Mouse (Mus musculus) monocyte, adult 2 months (primary cell): ENCODE measurements at regions not wholly inside any gene's neighbourhood (a gene's known extent, or its start where the extent isn't known, plus 50 kb on each side); places are given as distances from the start of the nearest gene placed in this dataset.

Experiments used
- DNase-seq, 2 experiments: peaks; one replicate each; pipeline ENCODE4 v3.0.0; 2022; ENCODE audit warnings: low spot score in 2 of 2, low read depth in 1 of 2

DNA sequence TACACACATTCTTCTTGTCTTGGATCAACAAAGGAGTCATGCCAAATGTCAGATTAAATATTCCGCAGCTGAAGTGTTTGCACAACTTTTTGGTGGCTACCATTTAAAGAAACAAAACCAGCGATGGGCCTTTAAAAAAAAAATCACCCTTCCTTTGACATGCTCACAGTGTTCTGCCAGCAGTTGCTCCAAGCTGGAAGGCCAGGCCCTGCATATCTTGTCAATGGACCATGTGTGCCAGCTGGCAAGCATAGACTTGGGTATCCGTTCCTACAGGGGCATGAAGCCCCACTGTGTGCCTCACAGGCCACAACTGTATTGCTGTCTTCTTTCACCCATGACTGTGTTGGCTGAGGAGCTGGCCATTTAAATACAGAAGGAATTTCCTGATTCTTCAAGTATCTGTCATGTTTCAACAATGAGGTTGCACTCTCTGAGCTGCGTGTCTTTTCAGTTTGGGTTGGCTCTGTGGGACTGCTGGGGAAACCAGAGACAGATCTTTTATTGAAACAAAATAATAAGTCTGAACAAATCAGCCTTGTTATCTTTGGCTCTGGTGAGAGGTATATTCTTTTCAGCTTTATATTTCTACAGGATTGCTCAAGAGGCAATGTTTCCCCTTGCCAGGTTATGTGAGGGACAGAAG, 460.9 kb upstream of the Cd180 start:
- no peak for DNase-seq

- DNase-seq, result no peak
These were observed 442.5 kb upstream of the Cd180 start for GRCm38 (mm10) chr13:102250884-102251283.

DNA sequence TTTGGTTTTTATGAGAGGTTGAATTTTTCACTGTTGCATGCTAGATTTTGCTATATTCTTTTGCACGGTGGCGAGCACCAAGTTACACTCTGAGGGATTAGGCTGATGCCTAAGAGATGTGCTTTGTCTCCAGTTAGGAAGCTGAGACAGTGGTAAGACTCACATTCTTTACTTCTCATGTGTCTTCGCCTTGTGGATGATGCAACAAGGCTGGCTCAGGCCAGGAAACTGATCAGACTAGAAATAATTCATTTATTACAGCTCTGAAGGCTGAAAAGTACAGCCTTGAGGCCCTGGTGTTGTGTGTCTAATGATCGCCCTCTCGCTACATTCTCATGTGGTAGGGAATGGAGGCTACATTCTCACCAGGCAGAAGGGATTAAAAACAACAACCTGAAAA, 441.6 kb upstream of the Cd180 start:
- no peak for DNase-seq

DNA sequence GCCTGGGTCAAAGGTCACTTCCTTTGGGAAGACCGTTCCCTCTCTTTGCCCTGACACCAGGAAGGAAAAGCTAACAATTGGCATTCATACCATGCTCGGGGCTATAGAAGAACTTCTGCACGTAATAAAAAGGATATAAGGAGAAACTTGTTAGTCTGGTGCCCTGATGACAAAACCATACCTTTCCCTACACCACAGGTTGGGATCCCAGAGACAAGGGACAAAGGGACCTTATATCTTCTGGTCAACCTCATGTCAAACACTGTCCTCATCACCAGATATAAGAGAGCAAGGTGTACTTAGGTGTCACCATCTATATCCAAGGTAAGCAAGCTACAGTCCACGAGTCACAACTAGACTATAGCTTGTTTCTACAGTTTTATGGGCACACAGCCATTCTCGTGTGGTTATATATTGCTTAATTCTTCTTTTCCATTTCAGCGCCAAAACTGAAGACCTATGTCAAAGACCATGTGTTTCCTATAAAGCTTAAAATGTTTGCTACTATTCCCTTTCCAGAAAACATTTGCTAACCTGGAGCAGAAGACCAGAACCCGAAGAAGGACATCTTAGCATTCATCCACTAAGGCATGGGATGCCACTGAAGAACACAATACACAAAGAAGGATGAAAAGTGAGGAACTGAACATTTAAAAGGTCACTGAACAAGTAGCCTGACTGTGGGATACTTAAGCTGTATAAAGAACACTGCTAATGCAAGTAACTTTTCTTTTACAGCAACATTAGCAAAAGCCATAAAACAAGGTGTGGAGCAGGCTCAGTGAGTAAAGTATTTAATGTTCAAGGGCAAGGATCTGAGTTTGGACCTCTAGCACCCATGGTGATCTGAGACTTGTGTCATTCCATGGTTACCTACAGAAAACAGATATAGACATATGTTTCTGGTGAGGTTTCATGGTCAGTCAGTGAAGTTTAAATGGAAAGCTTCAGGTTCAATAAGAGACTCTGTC, 437.7 kb upstream of the Cd180 start:
- no peak for DNase-seq

DNA sequence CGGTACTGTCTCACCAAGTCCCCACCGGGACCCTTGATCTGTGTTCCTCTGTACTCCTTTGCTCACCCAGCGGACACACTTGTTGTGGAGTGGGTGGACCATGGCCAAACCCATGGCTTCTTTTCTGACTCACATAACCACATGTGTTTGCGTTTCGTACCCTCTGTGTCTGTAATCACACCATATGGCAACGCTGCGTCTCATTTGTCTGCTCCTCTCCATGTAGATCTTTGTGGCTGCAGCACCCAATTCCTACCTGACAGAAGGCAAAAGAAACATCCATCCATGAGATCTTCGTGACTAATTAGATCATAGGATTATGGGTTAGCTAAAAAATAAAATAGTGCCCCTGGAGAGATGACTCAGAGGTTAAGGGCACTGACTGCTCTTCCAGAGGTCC, 435.2 kb upstream of the Cd180 start:
- DNase-seq, result no peak

GRCm38 (mm10) chr13:102273818-102274217, 419.5 kb upstream of the Cd180 start:
- no peak for DNase-seq

- DNase-seq, result no peak
These were observed 418.1 kb upstream of the Cd180 start for GRCm38 (mm10) chr13:102275296-102275695.

DNA sequence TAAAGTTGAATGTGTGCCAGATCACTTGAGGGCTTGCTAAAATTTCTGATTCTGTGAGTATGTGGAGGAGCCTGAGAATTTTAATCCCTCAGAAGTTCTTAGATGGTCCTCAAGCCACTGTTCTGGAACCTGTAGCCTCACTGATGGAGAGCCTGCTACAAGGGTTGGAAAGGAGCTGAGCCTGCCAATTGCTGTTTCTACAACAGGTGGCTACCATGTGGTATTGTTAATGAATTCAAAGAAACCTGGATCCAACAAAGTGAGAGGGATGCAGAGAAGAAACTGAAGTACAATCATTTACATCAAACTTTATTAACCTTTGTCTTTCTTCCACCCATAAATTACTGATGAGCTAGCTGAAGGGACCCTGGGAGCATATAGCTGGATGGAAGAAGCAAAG, 416.5 kb upstream of the Cd180 start:
- no peak for DNase-seq

DNA sequence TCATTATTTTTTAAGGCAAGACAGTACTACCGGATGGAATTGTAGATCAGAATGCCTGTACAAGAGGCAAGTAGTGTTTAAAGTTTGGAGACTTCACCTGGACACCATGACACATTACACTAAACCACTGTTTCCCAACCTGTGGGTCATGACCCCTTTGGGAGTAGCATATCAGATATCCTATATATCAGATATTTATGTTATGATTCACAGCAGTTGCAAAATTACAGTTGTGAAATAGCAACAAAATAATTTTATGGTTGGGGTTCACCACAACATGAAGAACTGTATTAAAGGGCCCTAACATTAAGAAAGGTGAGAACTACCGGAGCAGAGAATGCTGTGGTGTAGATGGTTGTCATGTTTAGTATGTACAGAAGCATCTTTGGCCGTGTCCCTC, 413.2 kb upstream of the Cd180 start:
- no peak for DNase-seq

DNA sequence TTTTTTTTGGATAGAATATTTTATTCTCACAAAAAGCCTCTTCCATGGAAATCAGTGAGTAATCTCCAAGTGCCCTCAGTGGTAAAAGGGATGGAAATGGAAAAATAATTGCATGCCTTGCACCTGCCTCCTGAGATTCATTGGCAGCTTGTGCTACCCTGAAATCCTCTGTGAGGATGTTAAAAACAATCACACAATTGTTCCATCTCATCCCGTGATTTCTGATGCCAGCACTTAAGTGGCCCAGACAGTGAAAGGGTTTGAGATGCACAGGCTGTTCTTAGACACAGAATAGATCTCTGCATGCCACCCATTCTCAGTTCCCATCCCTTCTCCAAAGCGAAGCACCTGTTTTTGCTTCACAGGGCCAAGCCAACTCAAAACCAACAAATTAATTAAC, 398.9 kb upstream of the Cd180 start:
- DNase-seq, result no peak

DNA sequence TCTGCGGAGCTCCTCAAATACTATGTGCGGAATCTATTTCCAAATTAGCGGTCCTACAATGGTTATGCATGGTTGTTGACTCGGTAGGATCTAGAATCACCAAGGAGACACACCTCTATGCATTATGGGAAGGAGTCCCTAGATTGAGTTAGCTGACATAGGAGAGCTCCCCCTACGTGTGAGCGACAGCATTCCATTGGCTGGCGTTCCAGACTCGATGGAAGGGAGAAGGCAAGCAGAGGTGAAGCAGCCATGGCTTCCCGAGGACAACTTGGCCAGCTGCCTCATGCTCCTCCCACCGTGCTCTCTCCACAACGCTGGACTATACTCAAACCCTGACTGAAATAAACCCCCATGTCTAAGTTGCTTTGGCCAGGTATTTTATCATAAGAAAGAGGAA, 398.3 kb upstream of the Cd180 start:
- no peak for DNase-seq

DNA sequence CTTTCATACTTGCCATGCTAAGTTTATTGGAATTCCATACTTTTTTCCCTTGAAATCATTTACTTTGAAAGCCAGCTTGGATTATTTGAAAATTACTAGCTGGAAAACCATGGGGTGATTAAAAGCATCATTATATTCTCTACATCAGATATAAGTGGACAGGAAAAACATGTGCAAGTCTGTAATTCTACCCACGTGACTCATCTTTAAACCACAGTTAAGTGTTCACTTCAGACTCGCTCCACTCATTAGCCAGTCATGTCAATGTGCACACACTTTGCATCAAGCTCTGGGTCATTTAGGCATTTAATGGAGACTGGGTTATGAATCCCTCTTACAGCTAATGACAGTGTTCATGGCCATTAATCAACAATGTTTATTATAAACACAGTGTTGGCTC, 385.4 kb upstream of the Cd180 start:
- DNase-seq, result no peak

GRCm38 (mm10) chr13:102312096-102312495, 381.3 kb upstream of the Cd180 start:
- no peak for DNase-seq

DNA sequence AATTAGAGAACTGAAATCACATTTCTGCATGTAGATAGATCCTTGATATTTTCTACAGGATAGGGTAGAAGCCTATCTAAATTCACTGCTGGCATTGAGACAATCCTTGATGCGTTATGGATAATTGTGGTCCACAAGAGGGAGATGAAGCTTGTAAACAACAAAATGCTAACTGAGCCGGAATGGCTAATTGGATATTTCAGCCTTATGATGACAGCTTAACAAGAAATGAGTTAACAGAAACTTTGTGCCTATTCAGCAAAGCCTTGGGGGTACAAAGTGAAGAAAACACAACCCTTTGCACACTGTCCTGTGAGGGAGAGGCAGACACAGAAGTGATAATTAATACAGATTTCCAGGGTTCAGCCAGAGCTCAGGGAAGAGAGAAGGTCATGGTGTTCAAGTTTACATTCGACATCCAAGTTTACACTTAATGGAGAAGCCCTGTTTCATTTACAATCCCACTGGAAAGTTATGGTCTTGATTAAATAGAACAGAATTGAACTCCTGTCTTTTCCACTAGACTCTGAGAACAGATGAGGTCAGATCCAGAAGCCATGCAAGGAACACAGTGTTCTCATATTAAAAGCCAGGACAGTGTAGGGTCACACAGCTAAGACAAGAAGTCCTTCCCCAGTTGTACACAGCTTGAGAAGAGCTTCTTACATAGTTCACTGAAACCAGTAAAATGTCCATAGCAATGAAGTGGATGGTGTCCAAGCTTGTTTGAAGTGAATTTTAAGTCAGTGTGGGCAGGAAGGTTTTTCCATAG, 377.3 kb upstream of the Cd180 start:
- DNase-seq, result no peak

DNA sequence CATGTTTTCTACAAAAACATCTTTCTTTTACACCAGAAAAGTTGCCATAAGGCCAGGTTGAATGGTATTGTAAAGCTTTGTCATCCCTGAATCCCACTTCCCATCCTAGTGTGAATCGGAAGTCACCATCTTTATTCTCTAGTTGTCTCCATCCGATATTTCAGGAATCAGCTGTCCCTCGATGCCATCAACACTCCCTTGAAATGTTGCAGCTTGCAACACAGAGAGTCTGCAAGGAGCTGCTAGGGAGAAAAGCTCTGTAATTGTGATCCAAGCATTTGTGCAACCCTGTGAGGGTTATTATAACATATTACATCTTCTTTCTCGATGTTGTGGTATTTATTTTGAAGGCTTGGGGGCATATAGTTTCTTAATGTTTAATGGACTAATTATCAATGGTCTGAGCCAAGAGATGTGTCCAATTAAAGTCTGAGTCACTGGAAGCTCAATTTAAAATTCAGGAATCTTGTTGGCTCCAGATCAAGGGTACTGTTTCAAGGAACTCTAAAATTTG, 374.4 kb upstream of the Cd180 start:
- DNase-seq, result no peak

DNA sequence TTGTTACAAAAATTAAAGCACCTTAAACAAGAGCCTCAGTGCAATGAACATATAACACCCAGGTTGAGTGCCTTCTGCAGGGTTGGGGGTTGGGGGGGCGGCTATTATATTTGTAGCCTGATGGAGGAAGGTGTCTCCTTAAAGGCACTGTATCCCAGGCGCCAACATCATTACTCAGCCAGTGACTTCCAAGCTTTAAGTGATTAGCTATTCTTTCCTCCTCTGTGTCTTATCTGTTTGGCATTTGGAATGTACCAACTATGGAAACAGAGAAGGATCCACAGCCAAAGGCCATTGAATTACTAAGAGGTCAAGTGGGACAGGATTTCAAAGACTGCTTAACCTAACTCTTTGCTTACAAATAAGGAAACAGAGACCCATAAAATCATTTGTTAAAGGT, 373.9 kb upstream of the Cd180 start:
- no peak for DNase-seq

DNA sequence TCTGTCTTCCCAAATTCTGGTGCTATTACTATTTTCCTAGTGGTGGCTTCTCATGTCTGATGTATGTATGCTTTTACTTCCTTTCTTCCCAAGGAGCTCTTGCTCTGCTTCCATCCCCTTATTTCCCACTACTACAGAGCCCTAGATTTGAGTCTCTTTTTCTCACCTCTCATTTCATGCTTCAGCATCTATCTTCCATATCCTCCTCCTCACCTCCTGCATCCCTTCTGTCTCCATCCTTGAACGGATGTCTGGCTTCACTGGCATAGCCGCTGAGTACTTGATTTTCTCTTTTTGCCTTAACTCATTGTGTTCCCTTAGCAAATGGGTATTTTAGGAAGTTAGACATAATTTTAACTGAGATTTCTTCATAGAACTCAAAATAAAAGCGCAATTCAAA, 369.5 kb upstream of the Cd180 start:
- DNase-seq, result no peak

DNA sequence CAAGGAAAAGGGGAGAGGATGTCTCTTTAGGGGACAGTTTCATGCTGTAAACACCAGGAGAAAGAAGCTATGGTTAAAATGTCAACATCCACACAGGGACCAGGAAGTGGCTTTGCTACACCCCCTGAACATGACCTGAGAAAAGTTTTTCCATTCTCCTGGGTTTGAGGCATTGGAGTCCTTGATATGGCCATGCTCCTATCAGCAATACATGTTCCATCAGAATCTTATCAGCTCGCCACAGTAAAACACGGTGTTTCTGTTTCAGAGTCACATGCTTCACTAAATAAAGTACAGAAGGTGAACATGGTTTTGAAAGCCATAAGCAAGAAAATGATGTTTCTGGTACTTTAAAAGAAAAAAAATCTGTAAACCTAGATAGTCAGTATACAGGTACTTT, 367.4 kb upstream of the Cd180 start:
- no peak for DNase-seq

DNA sequence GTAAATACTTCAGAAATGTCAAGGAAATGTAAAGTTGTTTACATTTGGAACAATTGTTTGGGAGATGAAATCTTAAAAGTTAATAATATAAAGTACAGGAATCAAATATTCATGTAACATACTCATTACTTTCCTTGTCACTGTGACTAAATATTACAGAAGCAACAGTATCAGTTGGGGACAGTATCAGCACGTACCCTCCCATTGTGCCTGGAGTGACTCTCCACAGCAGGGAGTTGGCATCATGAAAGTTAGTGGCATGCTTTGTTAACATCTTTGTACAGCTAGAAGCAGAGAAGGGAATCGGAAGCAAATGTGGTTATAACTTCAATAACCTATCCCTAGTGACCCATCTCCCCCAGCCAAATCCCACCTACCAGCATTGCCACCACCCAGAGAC, 366.8 kb upstream of the Cd180 start:
- no peak for DNase-seq

DNA sequence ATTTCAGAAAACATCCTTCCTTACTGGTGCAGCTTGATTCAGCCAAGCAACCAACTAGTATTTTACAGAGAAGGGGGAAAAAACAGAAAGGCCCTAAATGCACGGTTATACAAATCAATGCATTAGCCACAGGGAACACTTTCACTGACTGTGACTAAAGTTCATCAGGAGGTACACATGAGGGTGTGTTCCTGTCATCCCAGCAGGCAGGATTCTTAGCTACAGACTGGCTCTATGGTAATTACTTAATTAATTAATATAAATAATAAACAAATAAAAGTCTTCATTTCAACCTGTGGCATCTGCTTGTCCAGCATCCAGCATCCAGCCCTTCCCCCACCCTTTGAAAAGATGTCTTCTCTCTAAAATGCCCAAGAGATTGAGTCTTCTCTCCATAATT, 359.7 kb upstream of the Cd180 start:
- no peak for DNase-seq

DNA sequence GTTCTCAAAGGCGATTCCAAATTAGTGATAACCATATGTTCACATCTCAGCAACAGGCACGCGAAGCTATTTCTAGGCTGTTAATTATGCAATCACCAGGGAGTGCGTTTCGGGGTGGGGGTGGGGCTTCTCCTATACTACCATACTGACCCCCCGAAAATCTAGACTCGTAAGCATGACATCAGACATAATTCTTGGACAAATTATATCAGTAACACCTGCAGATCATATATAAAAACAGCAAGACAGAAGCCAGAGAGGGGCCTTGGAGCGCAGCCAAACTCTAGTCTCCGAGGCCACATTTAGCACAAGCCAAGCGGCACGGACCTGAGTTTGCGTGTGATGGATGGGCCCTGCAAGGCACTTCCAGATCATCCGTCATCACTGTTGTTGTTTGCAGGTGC, 359.2 kb upstream of the Cd180 start:
- DNase-seq, result no peak

GRCm38 (mm10) chr13:102343236-102343635, 350.1 kb upstream of the Cd180 start:
- DNase-seq, result no peak
